Mouse (Mus musculus) liver, embryonic 16.5 days (tissue): ENCODE data around the gene Adgrb2. TPM values are rescaled to one million over a fixed set of nuclear protein-coding genes. Genes with fewer than 3 reads are reported as not detected.

ENCODE experiments used
- ATAC-seq: fragments of 200-750 bp; cut with Nextera tagmentation; 2 replicates; pipeline ENCODE4 v1.8.0; 2017; ENCODE audit warnings: low read depth, mild to moderate bottlenecking, moderate number of reproducible peaks, moderate library complexity
- H3K27ac ChIP-seq: fragments of 300-500 bp; sonication (generic); 2 replicates; pipeline ENCODE4 v1.5.1; 2014; ENCODE audit warnings: mild to moderate bottlenecking, low read length
- H3K27me3 ChIP-seq: fragments of 300-500 bp; sonication (generic); 2 replicates; pipeline ENCODE4 v1.6.1; 2014; ENCODE audit warnings: low read depth, low read length, mixed read lengths; ENCODE audit not compliant: control insufficient read depth, insufficient read depth
- H3K36me3 ChIP-seq: fragments of 300-500 bp; sonication (generic); 2 replicates; pipeline ENCODE4 v1.6.1; 2014; ENCODE audit warnings: mild to moderate bottlenecking; ENCODE audit not compliant: control insufficient read depth, insufficient read depth
- H3K4me1 ChIP-seq: fragments of 300-500 bp; sonication (generic); 2 replicates; pipeline ENCODE4 v1.6.1; 2014; ENCODE audit warnings: low read depth, low read length, mixed read lengths; ENCODE audit not compliant: control insufficient read depth
- H3K4me2 ChIP-seq: fragments of 300-500 bp; sonication (generic); 2 replicates; pipeline ENCODE4 v1.6.1; 2014; ENCODE audit warnings: low read depth, low read length, mixed read lengths
- H3K4me3 ChIP-seq: fragments of 300-500 bp; sonication (generic); 2 replicates; pipeline ENCODE4 v1.5.1; 2014; ENCODE audit warnings: low read depth, mild to moderate bottlenecking, low read length
- H3K9ac ChIP-seq: fragments of 300-500 bp; sonication (generic); 2 replicates; pipeline ENCODE4 v1.6.1; 2014; ENCODE audit warnings: low read depth, low read length
- H3K9me3 ChIP-seq: fragments of 300-500 bp; sonication (generic); replicated peaks from 2 replicates; pipeline ENCODE4 v1.6.1; 2016; ENCODE audit warnings: low read length; ENCODE audit not compliant: control insufficient read depth
- WGBS: fragments of 180-500 bp; shearing (Covaris S2); extraction: QIAGEN DNeasy Blood & Tissue Kit; methylation state at CpG from one replicate; pipeline ENCODE4 v1.1.7; 2014; ENCODE audit not compliant: insufficient replicate concordance; 5-methylcytosine and 5-hydroxymethylcytosine counted together
- polyA plus RNA-seq: library from polyadenylated mRNA; unstranded; fragments of >200 nt; fragmentation: Nextera tagmentation; extraction: Ambion mirVana; gene quantifications from 2 replicates; pipeline ENCODE4 v1.2.1, GENCODE M21; 2015

The Adgrb2 gene
- polyA plus RNA-seq, 1 experiment from 2014 or later: not detected

DNA sequence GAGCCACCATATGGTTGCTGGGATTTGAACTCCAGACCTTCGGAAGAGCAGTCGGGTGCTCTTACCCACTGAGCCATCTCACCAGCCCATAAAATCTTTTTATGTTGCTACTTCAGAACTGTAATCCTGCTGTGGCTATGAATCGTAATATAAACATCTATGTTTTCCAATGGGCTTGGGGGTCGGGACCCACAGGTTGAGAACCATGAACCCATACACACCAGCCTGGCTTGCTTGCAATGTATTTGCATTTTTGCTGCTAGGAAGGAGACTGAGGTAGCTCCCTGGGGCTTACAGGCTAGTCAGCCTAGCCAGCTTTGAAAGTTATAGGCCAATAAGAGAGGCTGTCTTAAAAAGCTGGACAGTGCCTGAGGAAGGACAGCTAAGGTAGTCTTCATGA, 26.1 kb downstream of the Adgrb2 start:
- no peak overlapping the region for H3K27ac ChIP-seq
- no peak overlapping the region for H3K9ac ChIP-seq
- peaks cover 21% of the 10 kb centered on the region for H3K27me3 ChIP-seq
- H3K4me2 ChIP-seq: no peak overlapping the region
- no peak for ATAC-seq
- 63% methylated on average over 4 of the region's 4 CpGs for whole genome bisulfite sequencing
- H3K4me3 ChIP-seq: no peak overlapping the region
- H3K4me1 ChIP-seq: no peaks in the 10 kb centered on the region; the same call in 1 of the 2 replicates
- no peaks in the 10 kb centered on the region for H3K36me3 ChIP-seq
- H3K9me3 ChIP-seq: no peaks in the 10 kb centered on the region

DNA sequence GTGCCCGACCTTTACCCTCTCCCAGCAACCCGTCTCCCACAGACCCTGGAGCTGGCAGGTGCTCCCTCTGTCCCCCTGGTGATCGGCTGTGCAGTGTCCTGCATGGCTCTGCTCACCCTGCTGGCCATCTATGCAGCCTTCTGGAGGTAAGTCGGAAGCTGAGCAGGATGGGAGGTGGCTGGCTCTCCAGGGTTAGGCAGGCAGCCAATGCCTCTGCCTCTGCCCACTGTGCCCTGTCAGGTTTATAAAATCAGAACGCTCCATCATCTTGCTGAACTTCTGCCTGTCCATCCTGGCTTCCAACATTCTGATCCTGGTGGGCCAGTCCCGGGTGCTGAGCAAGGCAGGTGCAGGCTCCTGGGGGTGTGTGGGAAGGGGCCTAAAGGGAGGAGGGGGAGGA, 27.6 kb downstream of the Adgrb2 start:
- Histone ChIP-seq H3K4me2 (no peak overlapping the region), H3K27me3 (peaks cover 12% of the 10 kb centered on the region), H3K9me3 (no peaks in the 10 kb centered on the region), H3K4me1 (no peaks in the 10 kb centered on the region), H3K36me3 (no peaks in the 10 kb centered on the region), H3K9ac (no peak overlapping the region), H3K4me3 (no peak overlapping the region), H3K27ac (no peak overlapping the region)
- WGBS: 43% methylated on average over 6 of the region's 6 CpGs
- no peak for ATAC-seq

DNA sequence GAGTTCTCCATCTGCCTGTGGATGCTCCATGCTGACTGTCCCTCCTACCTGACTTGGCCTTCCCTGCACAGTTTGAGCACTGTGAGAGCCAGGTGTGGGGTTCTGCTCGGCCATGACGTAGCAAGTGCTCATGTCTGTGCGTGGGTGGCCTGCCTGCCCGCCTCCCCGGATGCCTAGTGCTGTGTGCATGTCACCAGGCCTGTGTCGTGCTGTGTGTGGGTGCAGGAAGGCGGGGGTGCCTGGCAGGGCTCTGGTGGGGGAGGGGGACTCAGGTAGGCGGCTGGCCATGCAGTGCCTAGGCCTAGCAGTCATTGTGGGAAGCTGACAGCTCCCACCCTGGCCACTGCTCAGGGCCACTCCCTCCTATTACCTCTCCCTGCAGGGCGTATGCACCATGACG, 28.4 kb downstream of the Adgrb2 start:
- no peak overlapping the region for H3K9ac ChIP-seq
- H3K4me2 ChIP-seq: no peak overlapping the region
- no peak overlapping the region for H3K4me3 ChIP-seq
- H3K27ac ChIP-seq: no peak overlapping the region
- no peaks in the 10 kb centered on the region for H3K9me3 ChIP-seq
- 46% methylated on average over 10 of the region's 10 CpGs for WGBS
- peaks cover 7% of the 10 kb centered on the region; the same call in 1 of the 2 replicates for H3K27me3 ChIP-seq
- H3K36me3 ChIP-seq: no peaks in the 10 kb centered on the region
- ATAC-seq: no peak
- no peaks in the 10 kb centered on the region for H3K4me1 ChIP-seq

DNA sequence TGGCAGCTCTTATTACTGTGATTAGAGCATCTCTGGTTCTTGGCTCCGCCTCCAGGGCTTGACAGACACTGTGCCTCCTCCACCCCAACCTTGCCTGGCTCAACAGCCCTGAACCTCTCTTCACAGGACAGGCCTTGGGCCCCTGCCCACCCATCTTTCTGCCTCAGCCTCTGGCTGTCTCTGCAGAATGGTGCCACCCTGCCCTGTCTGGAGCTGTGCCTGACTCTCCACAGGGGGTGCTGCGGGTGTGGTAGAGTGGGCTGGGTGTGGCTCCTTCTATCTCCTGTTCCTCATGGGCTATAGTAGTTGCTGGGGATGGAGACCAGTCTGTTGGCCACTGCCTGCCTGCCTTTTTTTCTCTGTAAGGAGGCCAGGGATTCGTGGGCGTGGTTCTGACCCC, 31.3 kb downstream of the Adgrb2 start:
- ATAC-seq: no peak
- Histone ChIP-seq H3K4me1 (no peaks in the 10 kb centered on the region), H3K27ac (no peak overlapping the region), H3K4me3 (no peak overlapping the region), H3K9ac (no peak overlapping the region), H3K9me3 (no peaks in the 10 kb centered on the region), H3K4me2 (no peak overlapping the region), H3K36me3 (no peaks in the 10 kb centered on the region), H3K27me3 (0 out of 2 replicates have a peak, but pooled peaks cover 4% of the 10 kb centered on the region)
- 57% methylated on average over 4 of the region's 4 CpGs for WGBS

DNA sequence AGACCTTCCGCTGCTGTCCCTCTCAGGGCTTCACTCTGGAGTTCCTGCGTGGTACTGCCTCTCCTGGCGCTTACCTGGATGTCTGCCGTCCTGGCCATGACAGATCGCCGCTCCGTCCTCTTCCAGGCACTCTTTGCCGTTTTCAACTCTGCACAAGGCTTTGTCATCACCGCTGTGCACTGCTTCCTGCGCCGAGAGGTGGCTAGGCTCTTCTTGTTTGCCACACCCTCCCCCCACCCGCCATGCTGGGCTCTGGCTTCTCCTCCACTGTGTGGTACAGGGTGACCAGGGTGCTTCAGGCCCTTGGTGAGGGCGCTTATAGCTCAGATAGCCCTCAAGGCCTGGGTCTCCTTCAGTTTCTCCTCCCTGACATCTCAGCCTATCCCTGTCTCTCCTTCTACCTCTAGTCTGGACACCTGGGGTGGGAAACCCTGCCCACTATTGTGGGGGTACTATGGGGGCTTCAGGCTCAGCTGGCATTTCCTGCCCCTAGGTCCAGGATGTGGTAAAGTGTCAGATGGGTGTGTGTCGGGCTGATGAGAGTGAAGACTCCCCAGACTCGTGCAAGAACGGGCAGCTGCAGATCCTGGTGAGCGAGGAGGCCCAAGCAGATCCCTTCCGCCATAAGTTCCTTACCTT, 32.5 kb downstream of the Adgrb2 start:
- WGBS: 44% methylated on average over 18 of the region's 18 CpGs
- H3K27me3 ChIP-seq: 0 out of 2 replicates have a peak, but pooled peaks cover 2% of the 10 kb centered on the region
- no peaks in the 10 kb centered on the region for H3K36me3 ChIP-seq
- no peak overlapping the region for H3K4me3 ChIP-seq
- no peaks in the 10 kb centered on the region for H3K4me1 ChIP-seq
- H3K27ac ChIP-seq: no peak overlapping the region
- H3K9ac ChIP-seq: no peak overlapping the region
- no peak for ATAC-seq
- no peak overlapping the region for H3K4me2 ChIP-seq
- no peaks in the 10 kb centered on the region for H3K9me3 ChIP-seq

DNA sequence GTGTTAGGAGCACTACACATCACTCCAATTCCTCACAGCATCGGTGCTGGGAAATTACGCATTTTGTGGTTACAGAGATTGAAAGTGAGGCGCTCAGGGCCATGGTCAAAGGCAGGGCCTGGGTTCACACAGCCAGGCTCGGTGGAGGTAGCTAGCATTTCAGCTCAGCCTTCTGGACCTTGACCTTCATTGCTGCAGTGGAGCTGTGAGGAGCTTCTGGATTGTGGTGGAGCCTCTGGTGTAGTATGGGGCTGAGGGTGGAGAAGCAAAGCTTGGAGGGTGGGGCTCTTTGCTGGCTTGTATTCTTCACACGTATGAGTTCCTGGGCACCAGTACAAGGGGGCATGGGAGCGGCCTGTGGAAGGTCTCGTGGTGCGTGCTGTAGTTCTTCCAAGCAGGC, 38.3 kb downstream of the Adgrb2 start:
- ATAC-seq: no peak

DNA sequence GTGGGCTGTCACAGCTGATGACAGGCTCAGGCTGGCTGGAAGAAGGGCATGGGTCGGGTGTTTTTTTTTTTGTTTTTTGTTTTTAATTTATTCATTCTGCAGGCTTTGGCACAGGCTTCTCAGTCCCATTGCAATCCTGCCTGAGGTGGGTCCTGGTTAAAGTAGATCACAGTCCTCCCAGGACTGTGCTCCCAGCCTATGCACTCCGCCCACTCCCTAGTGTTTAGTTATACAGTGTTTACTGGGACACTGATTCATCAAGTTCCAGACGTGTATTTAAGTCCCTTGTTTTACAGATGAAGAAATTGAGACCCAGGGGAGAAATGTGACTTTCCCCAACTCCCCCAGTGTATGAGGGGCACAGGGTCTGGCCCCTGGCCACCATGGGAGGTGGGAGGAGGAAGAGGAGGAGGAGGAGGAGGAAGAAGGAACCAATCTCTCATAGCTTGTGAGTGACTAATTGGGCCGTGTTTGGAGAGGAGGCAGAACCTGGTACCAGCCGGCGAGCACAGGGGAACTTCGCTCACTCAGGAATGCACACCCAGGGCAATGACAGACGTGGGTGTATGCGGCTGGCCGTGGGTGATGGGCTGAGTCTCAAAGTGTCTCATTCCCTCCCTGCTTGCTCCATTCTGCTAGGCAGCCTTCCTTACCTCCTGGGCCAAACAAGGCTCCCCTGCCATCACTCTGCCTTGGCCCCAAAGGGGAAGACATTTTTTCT, 39.0 kb downstream of the Adgrb2 start:
- Histone ChIP-seq H3K27ac (no peak overlapping the region), H3K4me1 (no peaks in the 10 kb centered on the region), H3K27me3 (no peaks in the 10 kb centered on the region), H3K9me3 (no peaks in the 10 kb centered on the region), H3K36me3 (no peaks in the 10 kb centered on the region), H3K4me2 (no peak overlapping the region), H3K4me3 (no peak overlapping the region), H3K9ac (no peak overlapping the region)
- no peak for ATAC-seq
- WGBS: 54% methylated on average over 10 of the region's 10 CpGs

More for the DNA sequence above, 38.3 kb downstream of the Adgrb2 start:
- Histone ChIP-seq H3K36me3 (no peaks in the 10 kb centered on the region), H3K27me3 (no peaks in the 10 kb centered on the region), H3K9me3 (no peaks in the 10 kb centered on the region), H3K4me3 (no peak overlapping the region), H3K4me1 (no peaks in the 10 kb centered on the region), H3K27ac (no peak overlapping the region), H3K4me2 (no peak overlapping the region), H3K9ac (no peak overlapping the region)
- 53% methylated on average over 8 of the region's 8 CpGs for WGBS

DNA sequence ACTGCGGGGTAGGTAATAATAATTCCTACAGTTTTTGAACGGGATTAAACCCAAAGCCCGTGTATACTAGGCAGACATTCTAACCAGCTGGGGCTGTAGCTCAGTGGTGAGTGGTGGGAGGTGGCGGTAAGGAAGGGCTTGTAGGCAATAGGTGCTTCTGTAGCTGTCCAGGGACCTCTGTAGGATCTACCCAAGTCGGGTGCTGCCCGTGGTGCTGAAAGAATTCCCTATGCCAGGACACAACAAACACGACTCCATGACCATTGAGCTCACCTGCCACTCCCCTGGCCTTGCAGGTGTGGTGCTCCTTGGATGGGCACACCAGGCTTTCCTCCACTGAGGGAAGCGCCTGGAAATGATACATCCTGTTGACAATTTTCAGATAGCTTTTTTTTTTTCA, 40.9 kb downstream of the Adgrb2 start:
- Histone ChIP-seq H3K4me2 (no peak overlapping the region), H3K27ac (no peak overlapping the region), H3K27me3 (no peaks in the 10 kb centered on the region), H3K9ac (no peak overlapping the region), H3K9me3 (no peaks in the 10 kb centered on the region), H3K4me1 (no peaks in the 10 kb centered on the region), H3K36me3 (no peaks in the 10 kb centered on the region), H3K4me3 (no peak overlapping the region)
- 26% methylated on average over 8 of the region's 8 CpGs for WGBS
- no peak for ATAC-seq

DNA sequence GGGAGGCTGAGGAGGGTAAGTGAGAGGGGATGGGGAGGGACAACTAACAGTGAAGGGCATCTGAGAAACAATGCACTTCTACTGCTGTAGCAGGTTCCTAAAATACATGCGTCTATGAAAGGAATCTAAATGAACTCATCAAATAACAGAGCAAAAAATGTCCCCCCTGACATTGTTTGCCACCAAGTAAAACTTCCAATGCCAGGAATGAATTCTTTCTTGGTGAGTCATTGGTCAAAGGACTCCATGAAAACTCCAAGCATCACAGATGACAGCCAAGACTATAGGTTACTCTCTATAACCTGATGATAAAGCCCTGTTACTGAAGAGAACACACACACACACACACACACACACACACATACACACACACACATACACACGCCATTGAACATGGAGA, 46.5 kb downstream of the Adgrb2 start:
- no peaks in the 10 kb centered on the region for H3K4me1 ChIP-seq
- H3K36me3 ChIP-seq: no peaks in the 10 kb centered on the region
- no peaks in the 10 kb centered on the region for H3K9me3 ChIP-seq
- no peak overlapping the region for H3K9ac ChIP-seq
- H3K27ac ChIP-seq: no peak overlapping the region
- no peak overlapping the region for H3K4me2 ChIP-seq
- WGBS: 45% methylated on average over 2 of the region's 2 CpGs
- H3K4me3 ChIP-seq: no peak overlapping the region
- no peak for ATAC-seq
- H3K27me3 ChIP-seq: peaks cover 8% of the 10 kb centered on the region
